Mouse (Mus musculus): ENCODE measurements around the gene Fam71d.

The Fam71d gene

DNA sequence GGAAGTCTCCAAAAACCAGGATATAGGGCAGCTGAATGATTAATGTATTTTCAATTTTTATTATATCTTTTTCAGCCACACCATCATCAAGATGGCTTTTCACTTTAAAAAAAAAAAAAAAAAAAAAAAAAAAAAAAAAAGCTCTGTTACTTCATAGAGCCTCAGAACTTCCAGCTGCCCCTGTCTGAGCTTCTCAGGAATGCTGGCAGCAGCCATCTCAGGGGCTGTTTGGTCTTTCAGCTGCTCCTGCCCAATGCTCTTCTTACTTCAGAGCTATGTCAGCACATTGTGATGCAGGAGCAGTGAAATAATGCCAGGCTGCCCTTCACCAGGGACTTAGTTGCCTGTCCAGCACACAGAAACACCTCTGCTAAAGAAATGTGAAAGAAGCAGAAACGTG, at the start of gene Fam71d:
TSS of gene Fam71d (plus strand) at position 211 of the 400 bp plus-strand sequence.
- DNase-seq = no peak

DNA sequence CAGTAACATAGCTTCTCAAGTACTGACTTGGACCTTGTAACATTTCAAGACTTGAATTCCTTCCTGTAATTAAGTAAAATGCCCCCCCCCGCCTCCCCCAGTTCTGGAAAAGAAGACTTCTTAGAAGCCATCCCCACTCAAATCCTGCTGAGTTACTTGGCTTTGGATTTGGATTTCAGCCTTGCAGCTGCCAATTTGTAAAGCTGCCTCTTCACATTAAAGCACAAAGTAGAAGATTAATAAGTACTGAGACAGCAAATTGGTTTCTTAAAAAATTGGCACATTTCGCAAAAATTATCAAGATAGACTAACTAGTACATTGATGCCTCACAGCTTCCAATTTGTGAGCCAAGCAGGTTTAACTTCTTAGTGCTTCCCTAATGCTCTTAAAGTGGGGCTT, 47.6 kb upstream of the Fam71d start:
- DNase-seq = no peak

DNA sequence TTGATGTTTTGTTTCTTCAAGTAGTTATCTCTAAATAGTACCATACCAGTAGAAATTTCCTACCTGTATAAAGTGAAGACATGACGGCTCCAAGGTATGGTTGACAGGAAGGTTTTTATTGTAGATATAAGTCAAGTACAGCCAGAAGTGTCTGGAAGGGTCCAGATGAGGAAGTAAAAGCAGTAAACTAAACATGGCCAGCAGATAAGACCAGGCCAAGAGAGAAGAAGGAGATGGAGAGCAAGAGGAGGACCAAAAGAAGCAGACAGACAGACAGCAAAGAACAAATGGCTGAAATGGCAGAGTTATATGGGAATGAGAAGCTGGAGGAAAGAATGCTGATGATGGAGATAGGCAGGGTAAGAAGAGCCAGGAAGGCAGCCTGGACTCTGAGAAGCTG, 46.1 kb upstream of the Fam71d start:
- DNase-seq = no peak

DNA sequence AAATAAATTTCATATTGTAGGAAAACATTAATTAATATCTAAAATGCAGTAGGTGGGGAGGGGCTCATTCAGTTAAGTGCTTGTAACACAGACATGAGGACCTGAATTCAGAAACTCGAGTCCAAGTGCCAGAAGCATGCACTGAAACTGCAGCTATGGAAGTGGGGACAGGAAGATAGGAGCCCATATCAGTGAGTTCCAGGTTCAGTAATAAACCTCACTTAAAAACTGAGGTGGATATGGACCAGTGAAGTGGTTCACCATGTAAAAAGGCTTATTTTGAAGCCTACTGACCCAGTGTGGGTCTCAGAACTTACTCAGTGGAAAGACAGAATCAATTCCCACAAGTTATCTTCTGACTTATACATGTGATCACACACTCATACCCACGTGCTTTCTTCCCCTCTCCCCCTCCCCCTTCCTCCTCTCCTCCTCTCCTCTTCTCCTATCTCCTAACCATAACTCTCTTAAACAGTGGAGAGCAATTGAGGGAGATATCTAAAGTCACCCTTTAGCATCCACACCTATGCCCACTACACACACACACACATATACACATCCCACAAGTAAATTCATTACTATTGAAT, 31.5 kb upstream of the Fam71d start:
- DNase-seq = no peak

DNA sequence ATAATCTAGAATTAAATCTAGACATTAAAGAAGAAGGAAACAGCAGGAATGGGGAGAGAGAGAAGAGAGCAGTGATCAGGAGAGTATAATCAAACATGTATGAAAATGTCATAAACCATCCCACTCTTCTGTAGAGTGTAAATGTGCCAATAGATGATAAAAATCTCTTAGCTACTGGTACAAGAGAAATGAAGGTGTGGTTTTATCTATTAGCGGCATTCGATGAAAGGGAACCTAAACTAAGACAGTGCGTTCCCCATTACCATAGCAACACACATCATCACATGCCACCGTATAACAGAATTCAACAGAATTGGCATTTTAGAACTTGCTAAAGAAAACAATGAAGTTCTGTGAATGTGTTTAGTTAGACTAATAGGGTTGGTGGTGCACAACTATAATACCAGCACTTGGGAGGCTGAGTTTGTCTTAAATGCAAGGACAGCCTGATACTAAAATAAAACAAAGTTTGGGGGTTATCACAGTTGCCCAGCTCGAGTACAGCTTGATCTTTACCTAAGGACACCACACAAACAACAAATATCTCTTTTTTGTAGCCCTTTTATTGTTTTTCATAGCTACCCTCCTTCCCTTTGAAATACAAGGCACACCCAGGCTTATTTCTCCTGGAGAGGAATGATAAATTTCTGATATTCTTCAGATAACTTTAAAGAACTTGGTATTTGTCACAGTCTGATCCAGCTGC, 13.1 kb upstream of the Fam71d start:
- no peak for DNase-seq

DNA sequence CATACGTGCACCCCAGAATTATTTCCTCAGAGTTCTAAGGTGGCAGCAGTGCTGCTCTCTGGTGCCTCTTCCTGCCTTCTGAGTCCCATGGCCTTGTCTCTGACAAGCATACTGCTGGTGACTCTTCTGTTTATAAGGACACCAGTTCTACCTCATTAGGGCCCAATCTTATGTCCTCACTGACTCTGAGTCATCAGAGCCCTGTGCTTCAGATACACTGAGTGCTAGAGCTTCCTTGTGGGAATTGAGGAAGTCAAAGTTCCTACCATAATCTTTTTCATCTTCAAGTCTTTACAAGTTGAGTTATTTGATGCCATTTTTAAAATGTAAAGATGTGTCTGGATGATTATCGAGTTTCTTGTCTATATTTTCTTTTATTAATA, 12.5 kb upstream of the Fam71d start:
- no peak for DNase-seq

DNA sequence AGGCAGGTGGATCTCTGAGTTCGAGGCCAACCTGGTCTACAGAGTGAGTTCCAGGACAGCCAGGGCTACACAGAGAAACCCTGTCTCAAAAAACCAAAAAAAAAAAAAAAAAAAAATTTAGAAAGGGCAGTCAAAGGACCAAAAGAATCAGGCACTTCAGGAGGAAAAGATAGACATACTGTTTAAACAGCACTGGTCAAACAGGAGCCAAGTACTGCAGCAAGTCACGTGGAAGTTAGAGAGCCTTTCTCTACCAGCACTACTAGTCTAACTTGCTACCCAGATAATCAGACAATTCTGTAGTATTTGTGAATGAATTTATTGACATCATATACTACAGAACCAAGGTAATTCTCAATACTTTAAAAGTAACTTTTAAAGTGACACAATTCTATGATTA, 10.3 kb upstream of the Fam71d start:
- DNase-seq = no peak

DNA sequence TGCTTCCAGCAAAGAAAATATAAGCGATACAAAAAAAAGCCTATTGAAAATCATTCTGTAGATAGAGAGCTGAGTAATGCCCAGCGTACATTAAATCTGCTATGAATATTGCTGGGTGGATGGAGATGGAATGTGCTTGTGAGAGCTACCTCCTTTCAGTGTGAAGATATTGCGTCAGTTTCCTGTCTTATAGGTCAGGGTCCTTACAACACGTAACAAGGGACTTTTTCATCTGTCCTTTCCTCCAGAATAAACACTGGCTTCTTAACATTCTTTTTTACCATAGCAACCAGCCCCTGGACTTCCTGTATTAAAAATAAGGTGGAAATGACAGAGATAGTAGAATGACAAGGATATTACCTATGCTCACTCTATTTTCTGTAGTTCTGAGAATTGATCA, 9.1 kb upstream of the Fam71d start:
- DNase-seq = no peak

DNA sequence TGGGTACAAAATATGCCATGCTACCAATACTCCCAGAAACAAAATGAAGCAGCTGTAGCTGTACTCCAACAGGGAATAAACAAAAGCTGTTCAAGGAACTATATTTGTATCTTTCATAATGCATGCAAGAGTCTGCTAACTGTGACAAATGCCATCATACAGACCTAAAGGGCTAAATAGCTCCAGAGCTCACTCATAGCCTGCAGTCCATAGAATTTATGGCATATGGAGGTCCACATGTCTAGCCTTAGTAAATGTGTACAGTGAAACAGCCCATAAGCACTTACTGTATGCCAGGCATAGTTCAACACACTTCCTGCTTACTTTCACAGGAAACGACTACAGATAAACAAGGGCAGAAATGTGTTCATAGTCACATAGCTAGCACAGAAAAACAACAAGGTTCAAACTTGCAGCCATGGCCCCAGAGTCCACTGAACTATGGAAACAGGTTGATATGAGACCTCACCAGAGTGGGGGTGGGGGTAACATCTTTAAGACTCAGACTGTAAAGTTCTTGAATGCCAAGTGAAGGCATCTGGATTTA, 5.6 kb upstream of the Fam71d start:
- DNase-seq = no peak

DNA sequence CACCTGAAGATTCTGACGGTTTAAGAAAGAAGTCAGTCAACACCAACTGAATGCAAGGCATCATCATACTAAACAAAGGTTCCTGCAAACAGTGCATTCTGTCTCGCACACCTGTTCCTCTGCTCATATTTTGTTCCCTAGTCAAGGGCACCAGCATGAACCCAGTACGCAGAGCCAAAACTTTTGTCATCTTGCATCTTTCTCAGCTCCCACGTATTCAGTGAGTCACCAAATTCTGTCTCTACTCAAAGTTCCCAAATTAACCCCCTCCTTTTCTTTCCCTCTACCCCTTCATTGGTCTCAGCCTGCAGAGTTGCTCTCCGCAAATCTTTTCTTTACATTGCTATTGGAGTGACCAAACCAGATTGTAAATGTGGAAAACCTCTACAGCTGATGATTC, 2.5 kb upstream of the Fam71d start:
- no peak for DNase-seq

DNA sequence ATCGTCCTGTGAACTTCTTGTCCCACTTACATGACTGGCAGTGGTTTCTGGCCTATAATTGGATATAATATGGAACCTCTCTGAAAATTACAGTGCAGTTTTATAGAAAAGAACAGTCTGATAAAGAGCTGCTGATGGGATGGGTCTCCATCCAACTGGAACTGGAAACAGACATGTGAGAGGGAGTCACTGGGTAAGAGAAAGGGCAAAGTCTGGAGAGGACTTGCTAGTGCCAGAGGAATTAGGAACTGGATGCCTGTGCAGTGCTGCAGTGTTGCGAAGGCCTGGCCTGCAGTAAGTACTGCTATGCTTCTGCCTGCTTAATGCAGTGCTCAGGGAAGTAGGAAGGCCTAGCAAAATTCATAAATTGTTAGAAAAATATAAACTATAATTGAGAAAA, 1.9 kb downstream of the Fam71d start:
- no peak for DNase-seq

DNA sequence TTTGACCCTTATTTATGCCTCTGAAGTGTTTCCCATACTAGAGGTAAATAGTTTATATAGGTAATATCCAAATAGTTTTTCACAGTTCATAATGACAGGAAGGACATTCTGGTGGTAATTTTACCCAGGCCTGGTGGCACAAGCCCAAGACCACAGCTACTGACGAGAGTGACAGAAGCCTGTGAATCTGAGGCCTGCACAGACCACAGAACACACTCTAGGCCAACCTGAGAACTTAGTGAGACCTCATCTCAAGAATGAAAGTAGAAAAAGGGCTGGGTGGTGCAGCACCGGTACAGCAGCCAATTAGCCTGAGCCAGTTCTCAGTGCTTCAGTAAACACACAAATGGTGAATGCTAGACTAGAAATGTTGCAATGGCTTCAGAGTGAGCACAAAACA, 26.4 kb downstream of the Fam71d start:
- DNase-seq = no peak

DNA sequence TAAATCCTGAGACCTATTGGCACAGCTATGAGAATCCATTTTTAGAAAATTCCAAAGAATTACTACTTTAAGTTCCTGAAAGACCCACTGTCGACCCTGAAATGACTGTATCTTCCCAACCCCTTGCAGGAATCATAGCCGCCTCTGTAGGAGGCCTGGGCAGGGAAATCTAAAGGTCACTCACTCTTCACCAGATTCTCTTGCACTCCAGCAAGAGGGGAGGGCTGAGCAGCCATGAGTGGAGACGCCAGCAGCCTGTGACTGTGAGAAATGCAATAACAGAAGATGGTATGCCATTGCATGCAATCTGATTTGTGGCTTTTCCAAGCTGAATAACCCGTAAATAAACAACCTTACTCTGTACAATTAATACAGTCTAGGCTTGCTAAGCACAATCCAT, 36.4 kb downstream of the Fam71d start:
- no peak for DNase-seq

DNA sequence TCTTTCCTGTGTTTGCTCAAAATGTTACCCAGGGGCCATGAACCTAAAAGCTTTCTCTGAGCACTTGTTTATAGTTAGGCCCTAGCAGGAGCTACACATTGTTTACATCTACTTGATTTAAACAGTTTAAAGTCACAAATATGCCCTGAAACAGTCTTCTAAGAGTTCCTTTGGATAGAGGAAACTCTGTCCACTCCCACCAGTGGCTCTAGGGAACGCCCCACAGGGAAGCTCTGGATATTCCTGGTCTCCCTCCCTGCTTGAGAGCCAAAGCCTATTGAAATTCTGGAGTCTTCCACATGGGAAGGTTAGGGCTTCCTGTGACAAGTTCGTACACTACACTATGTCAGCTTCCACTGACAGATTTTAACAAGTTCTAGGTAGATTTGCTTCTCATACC, 48.3 kb downstream of the Fam71d start:
- no peak for DNase-seq

DNA sequence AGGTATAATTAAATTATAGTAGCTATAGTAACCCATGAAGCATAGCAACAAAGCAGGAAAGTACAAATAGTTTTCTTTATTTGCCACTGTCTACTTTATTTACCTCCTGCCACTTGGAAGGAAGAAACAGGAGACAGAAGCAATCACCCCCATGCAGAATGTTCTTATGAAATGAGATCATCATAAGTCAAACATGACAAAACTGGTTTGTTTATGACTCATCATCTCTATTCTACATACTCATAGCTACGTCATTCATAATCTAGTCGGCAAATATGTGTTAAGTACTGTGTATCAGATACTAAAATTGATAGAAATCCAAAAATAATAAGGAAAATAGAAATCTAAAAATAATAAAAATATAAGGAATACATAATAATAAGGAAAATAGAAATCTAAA, 49.0 kb downstream of the Fam71d start:
- no peak for DNase-seq

DNA sequence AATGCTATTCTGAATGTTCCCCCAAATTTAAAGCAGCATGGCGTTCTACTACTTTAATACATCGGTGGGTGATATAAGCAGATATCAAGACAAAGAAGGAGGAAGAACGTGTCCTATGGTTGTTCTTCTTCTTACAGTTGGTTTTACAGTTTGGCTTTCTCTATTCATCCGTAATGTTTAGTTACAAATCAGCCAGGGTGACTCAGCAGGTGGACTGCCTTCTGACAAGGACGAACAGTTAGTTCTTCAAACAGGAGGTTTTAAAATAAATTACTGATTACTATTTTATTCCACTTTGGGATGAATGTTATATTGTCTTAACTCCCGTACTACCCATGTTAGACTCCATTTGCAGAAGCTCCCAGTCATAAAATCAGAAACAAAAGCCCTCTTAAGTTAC, 54.9 kb downstream of the Fam71d start:
- DNase-seq = no peak

DNA sequence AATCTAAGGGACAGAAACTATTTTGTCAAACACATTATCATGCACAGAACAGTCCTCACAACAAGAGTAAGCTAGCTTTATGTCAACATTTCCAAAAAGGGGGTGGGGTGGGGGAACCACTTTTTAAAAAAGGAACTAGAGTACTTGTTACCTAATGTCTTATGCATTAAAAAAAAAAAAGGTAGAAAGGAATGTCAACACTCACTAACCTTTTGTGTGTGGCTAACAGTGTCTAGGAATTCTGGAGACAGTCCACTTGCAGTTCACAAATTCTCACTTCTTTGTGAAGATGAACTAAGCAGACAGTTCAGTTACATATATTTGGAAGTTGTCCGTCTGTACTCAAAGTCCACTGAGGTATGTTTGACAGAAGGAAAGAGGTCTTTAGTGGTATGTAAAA, 56.1 kb downstream of the Fam71d start:
- no peak for DNase-seq

DNA sequence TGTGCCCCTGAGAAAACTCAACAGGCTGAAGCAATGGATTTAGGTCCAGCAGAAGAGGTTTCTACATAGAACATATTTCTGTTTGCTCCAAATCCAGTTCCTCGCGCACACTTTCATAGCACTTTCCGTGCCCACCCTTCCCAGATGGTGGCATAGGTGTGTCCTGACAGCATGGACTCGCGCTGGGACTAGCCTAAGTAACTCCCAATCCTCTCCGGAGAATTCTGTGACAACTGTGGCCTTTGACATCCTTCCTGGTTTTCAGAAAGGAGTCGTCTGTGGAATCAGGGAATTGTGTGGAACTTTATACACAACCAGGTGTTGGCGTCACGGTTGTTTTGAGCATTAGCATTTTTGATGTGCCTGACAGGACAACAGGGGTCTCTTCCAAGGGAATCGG, 56.8 kb downstream of the Fam71d start:
- DNase-seq = no peak

DNA sequence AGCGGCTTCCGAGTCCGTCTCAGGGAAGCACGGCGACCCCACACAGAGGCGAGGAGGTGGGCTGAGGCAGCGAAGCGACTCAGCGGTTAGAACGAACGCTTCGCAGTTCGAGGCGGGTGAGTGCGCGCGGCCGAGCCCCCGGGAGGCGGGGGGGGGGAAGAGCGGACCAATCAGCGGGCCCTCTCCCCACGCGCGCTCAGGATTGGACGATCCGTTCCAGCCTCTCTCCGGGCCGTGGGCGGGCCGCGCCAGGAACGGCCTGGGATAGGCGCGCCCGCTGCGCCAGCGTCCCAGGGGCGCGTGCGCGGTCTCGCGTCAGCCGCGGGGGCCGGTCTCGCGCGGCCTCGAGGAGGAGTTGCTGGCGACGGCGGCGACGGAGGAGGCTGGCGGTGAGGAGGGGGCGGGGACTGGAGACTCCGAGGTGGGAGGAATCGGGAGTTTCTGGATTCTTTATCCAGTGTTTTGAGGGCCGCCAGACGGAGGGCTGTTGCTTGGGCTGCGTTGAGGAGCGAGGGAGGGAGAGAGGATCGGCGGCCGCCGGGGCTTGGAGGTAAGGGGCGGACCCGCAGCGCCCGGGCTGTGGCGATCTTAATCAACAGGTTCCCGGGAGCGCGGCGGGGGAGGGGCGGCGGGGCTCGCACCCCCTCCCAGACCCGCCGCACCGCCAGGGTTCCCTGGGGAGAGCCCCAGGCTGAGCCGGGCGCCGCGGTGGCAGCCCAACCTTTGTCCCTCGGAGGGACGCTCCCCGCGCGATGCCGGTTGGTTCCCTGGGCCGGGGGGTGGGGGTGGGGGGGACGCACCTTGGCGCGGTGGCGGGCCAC, 57.4 kb downstream of the Fam71d start, which contains the start of gene Mpp5:
TSS of gene Mpp5 (plus strand) at position 351 of the 821 bp plus-strand sequence.
- peak; percentile 96 for DNase-seq

DNA sequence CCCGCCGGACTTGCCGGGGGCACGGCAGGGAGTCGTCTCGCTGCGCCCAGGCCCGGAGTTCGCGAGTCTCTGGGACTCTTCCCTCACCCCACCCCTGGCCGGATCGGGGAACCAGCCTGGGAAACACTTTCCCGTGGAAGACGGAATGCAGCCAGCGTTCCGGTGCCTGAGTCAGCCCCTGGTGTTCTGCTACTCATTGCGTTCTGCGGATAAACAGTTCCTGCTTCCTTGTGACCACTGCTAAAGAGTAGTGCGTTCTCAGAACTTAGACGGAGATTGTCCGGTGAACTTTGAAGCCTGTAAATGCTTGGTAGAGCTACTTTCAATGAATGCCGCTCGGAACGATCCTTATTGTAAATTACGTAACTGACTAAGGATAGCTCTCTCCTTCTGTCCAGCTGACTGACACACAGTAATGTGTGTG, 58.1 kb downstream of the Fam71d start:
- peak in 1 of 2 experiments; percentile 51 for DNase-seq

DNA sequence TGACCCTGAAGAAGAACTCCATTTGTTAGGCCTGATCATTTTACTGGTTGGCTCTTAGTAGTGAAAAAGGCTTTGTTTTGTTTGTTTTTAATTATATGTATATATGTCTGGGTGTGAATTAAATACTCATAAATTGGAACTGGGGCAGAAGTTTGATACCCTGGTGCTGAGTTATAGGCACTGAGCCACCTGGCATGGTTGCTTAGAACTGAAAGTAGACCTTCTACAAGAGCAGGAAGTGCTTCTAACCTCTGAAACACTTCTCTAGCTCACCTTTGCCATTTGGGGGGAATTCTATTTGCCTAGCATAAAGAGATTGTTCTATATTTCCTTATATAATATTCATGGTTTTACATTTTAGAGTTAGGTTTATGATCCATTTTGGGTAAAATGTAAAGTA, 70.6 kb downstream of the Fam71d start:
- peak; percentile 7 to 18 for DNase-seq

DNA sequence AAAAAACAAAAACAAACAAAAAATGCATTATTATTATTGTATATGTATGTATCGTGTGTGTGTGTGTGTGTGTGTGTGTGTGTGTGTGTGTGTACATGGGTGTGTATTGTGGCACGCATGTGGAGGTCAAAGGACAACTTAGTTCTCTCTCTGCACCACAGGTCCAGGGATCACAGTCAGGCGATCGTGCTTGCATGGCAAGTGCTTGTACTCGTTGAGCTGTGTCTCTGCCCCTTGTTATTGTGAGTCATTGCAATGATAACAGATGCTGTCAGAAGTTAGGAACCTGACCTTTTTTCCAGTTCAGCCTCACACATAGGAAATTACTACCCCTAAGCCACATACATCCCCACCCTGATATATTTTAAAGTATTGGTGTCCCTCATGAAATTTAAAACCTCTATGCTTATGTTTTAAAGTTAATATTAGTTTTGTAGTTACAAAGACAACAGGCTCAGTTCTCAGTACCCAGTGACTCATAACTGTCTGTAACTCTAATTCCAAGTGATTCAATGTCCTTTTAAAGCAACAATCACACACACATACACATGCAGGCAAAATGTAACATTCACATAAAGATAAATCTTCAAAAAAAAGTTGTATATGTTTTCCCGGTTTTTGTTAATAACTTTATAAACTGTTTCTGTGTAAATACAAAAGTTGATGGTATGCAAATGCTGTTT, 77.8 kb downstream of the Fam71d start:
- no peak for DNase-seq

DNA sequence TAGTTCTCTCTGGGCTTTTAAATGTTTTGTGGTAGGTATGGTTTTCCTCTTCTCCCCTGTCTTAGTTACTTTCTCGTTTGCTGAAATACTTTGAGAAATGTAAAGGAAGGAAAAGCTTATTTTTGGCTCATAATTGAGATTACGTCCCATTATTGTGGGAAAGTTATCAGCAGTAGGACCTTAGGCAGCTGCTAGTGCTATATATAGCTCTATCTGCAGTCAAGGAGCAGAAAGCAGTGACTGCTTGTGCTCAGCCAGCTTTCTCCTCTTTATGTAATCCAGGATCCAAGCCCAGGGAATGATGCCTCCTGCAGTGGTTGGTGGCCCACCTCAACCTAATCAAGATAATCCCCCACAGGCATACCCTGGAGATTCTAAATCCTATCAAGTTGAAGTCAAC, 81.9 kb downstream of the Fam71d start:
- no peak for DNase-seq

Data from B cell, adult 2 months (primary cell).